Mouse (Mus musculus): ENCODE results near the gene Klc3. TPM values are rescaled to one million over a fixed set of nuclear protein-coding genes. Genes with fewer than 3 reads are reported as not detected.

Klc3 gene
- polyA plus RNA-seq, 1 experiment from 2014 or later = 0.71 TPM

GRCm38 (mm10) chr7:19349188-19349915, 54.6 kb downstream of the Klc3 start:
- no peak for ATAC-seq (replicated peaks; ENCODE audit: low FRiP score)
- no peak for DNase-seq (ENCODE audit: low spot score)
- H3K4me3 ChIP-seq (ENCODE audit: low read depth, low read length) = no peak overlapping the region
- no peak overlapping the region for H3K9ac ChIP-seq (ENCODE audit: low read depth, low read length)
- peaks cover 8% of the 10 kb centered on the region; the same call in 1 of the 2 replicates for H3K36me3 ChIP-seq (ENCODE audit: control insufficient read depth, insufficient read depth, low read length)
- H3K9me3 ChIP-seq (ENCODE audit: control insufficient read depth, low read length) = no peaks in the 10 kb centered on the region
- no peaks in the 10 kb centered on the region for H3K27me3 ChIP-seq (replicated peaks; ENCODE audit: control insufficient read depth, insufficient read depth, low read length)
- no peak overlapping the region for H3K27ac ChIP-seq (ENCODE audit: low read depth, low read length)
- H3K4me2 ChIP-seq = no peak overlapping the region
- peaks cover 11% of the 10 kb centered on the region for H3K4me1 ChIP-seq (replicated peaks; ENCODE audit: control insufficient read depth, insufficient read depth, low read length)
- 79% methylated on average over 13 of the region's 13 CpGs for WGBS

DNA sequence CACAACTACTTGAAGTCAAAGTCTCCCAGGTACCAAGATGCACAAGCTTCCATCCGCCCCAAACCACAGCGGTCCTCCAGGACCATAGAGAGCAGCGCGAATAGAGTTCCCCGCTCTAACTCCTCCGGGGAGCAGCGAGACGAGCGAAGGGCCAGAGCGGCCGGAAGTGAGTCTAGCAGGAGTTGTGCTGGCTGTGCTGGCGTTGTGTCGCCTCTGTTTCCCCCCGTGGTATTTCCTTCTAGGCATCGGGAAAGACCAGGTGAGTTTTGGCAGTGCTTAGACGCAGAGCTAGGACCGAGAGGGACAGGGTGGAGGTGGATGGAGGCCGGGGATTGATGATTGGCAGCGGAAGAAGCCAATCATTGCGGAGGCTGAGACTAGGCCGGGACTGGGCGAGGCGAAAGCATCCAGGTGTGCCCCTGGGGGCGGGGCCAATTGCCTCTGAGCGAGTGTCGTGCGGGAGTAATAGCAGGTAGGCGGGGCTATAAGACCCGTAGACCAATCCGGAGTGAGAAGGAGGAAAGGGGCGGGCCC, 58.9 kb downstream of the Klc3 start:
- under 1% methylated on average over 31 of the region's 31 CpGs for WGBS
- peak; percentile 96 for ATAC-seq (replicated peaks; ENCODE audit: low FRiP score)

More for the DNA sequence above, 58.9 kb downstream of the Klc3 start:
- H3K9me3 ChIP-seq (ENCODE audit: control insufficient read depth, low read length) = no peaks in the 10 kb centered on the region
- no peaks in the 10 kb centered on the region for H3K36me3 ChIP-seq (ENCODE audit: control insufficient read depth, insufficient read depth, low read length)
- peak; percentile 96 for DNase-seq (ENCODE audit: low spot score)
- peak overlapping the region; percentile 67 for H3K9ac ChIP-seq (ENCODE audit: low read depth, low read length)
- H3K4me2 ChIP-seq = peak overlapping the region; percentile 89
- H3K27me3 ChIP-seq (replicated peaks; ENCODE audit: control insufficient read depth, insufficient read depth, low read length) = peaks cover 20% of the 10 kb centered on the region
- H3K4me3 ChIP-seq (ENCODE audit: low read depth, low read length) = peak overlapping the region; percentile 60
- H3K27ac ChIP-seq (ENCODE audit: low read depth, low read length) = peak overlapping the region; percentile 44; the same call in 1 of the 2 replicates
- peaks cover 29% of the 10 kb centered on the region for H3K4me1 ChIP-seq (replicated peaks; ENCODE audit: control insufficient read depth, insufficient read depth, low read length)

MicroRNAs within 50 kb of the gene (microRNA counts, 519-probe panel; counts per million panel counts)
- not detected for microRNA mmu-miR-343

Small RNA genes within 50 kb of the gene (microRNA-seq; reads per million reads assigned to microRNA genes)
- not detected for gene Mir343 (ENCODE audit: borderline number of aligned reads)

Other genes starting within 250 kb of the Klc3 start
- gene Gipr, start 238.0 kb downstream of the Klc3 start, polyA plus RNA-seq (2014; fragmentation: Nextera tagmentation; extraction: Ambion mirVana) = 0.69 and 0.73 TPM in 2 replicates
- gene Eml2, start 227.7 kb downstream of the Klc3 start, polyA plus RNA-seq (2014; fragmentation: Nextera tagmentation; extraction: Ambion mirVana) = 2.7 and 3.8 TPM in 2 replicates
- 1.4 and 1.9 TPM in 2 replicates for gene Gpr4, start 191.6 kb downstream of the Klc3 start, polyA plus RNA-seq (2014; fragmentation: Nextera tagmentation; extraction: Ambion mirVana)
- gene Opa3, start 175.8 kb downstream of the Klc3 start, polyA plus RNA-seq (2014; fragmentation: Nextera tagmentation; extraction: Ambion mirVana) = 31.6 and 33.9 TPM in 2 replicates
- 85.9 and 87.5 TPM in 2 replicates for gene Vasp, start 132.3 kb downstream of the Klc3 start, polyA plus RNA-seq (2014; fragmentation: Nextera tagmentation; extraction: Ambion mirVana)
- not detected in 2 replicates for gene Ppm1n, start 124.0 kb downstream of the Klc3 start, polyA plus RNA-seq (2014; fragmentation: Nextera tagmentation; extraction: Ambion mirVana)
- 8.2 and 11.1 TPM in 2 replicates for gene Rtn2, start 121.5 kb downstream of the Klc3 start, polyA plus RNA-seq (2014; fragmentation: Nextera tagmentation; extraction: Ambion mirVana)
- gene Fosb, start 94.1 kb downstream of the Klc3 start, polyA plus RNA-seq (2014; fragmentation: Nextera tagmentation; extraction: Ambion mirVana) = 0.07 TPM in 1 of 2 replicates, not detected in the other
- gene Ercc1, start 59.3 kb downstream of the Klc3 start, polyA plus RNA-seq (2014; fragmentation: Nextera tagmentation; extraction: Ambion mirVana) = 46.4 and 46.8 TPM in 2 replicates
- 28.7 and 30.2 TPM in 2 replicates for gene Cd3eap, start 44.6 kb downstream of the Klc3 start, polyA plus RNA-seq (2014; fragmentation: Nextera tagmentation; extraction: Ambion mirVana)
- 3.9 and 4.2 TPM in 2 replicates for gene Ppp1r13l, start 44.4 kb downstream of the Klc3 start, polyA plus RNA-seq (2014; fragmentation: Nextera tagmentation; extraction: Ambion mirVana)
- gene Ercc2, start 22.1 kb downstream of the Klc3 start, polyA plus RNA-seq (2014; fragmentation: Nextera tagmentation; extraction: Ambion mirVana) = 14.0 and 15.6 TPM in 2 replicates
- gene Ckm, start 672 bp upstream of the Klc3 start, polyA plus RNA-seq (2014; fragmentation: Nextera tagmentation; extraction: Ambion mirVana) = 0.34 and 0.40 TPM in 2 replicates
- 6.7 and 7.7 TPM in 2 replicates for gene Mark4, start 54.7 kb upstream of the Klc3 start, polyA plus RNA-seq (2014; fragmentation: Nextera tagmentation; extraction: Ambion mirVana)
- gene Exoc3l2, start 59.2 kb upstream of the Klc3 start, polyA plus RNA-seq (2014; fragmentation: Nextera tagmentation; extraction: Ambion mirVana) = 4.3 and 5.6 TPM in 2 replicates
- 2.0 and 2.1 TPM in 2 replicates for gene Bloc1s3, start 104.3 kb upstream of the Klc3 start, polyA plus RNA-seq (2014; fragmentation: Nextera tagmentation; extraction: Ambion mirVana)
- gene Trappc6a, start 104.3 kb upstream of the Klc3 start, polyA plus RNA-seq (2014; fragmentation: Nextera tagmentation; extraction: Ambion mirVana) = 97.4 and 108 TPM in 2 replicates
- not detected in 2 replicates for gene Nkpd1, start 113.7 kb upstream of the Klc3 start, polyA plus RNA-seq (2014; fragmentation: Nextera tagmentation; extraction: Ambion mirVana)
- gene Ppp1r37, start 159.0 kb upstream of the Klc3 start, polyA plus RNA-seq (2014; fragmentation: Nextera tagmentation; extraction: Ambion mirVana) = 2.9 and 3.1 TPM in 2 replicates
- gene Zfp296, start 173.2 kb upstream of the Klc3 start, polyA plus RNA-seq (2014; fragmentation: Nextera tagmentation; extraction: Ambion mirVana) = 2.3 and 2.4 TPM in 2 replicates
- gene Gemin7, start 173.5 kb upstream of the Klc3 start, polyA plus RNA-seq (2014; fragmentation: Nextera tagmentation; extraction: Ambion mirVana) = 133 and 142 TPM in 2 replicates
- gene Clasrp, start 200.4 kb upstream of the Klc3 start, polyA plus RNA-seq (2014; fragmentation: Nextera tagmentation; extraction: Ambion mirVana) = 33.4 and 45.5 TPM in 2 replicates
- 2.0 and 2.3 TPM in 2 replicates for gene Relb, start 225.3 kb upstream of the Klc3 start, polyA plus RNA-seq (2014; fragmentation: Nextera tagmentation; extraction: Ambion mirVana)